Mouse (Mus musculus): ENCODE measurements around the gene Pdilt. TPM values are rescaled to one million over a fixed set of nuclear protein-coding genes. Genes with fewer than 3 reads are reported as not detected.

Pdilt gene
- polyA plus RNA-seq, 2 experiments: not detected

- WGBS (ENCODE audit: insufficient replicate concordance): 52% methylated on average over 7 of the region's 7 CpGs
- ATAC-seq (ENCODE audit: insufficient read depth): no peak
- Histone ChIP-seq H3K9ac (replicated peaks) (no peak overlapping the region), H3K4me3 (ENCODE audit: insufficient read depth in 1 of 2, low read depth in 2 of 2, low read length in 2 of 2) (no peak overlapping the region), H3K27ac (no peak overlapping the region), H3K4me2 (ENCODE audit: low read depth) (no peak overlapping the region), H3K9me3 (ENCODE audit: control insufficient read depth, low read length) (no peaks in the 10 kb centered on the region), H3K27me3 (ENCODE audit: control insufficient read depth, insufficient read depth, low read length) (no peaks in the 10 kb centered on the region), H3K4me1 (replicated peaks; ENCODE audit: control insufficient read depth in 2 of 2, insufficient read depth in 2 of 2, low read length in 1 of 2) (no peaks in the 10 kb centered on the region), H3K36me3 (replicated peaks; ENCODE audit: control insufficient read depth, insufficient read depth, low read depth) (no peaks in the 10 kb centered on the region)
- TF ChIP-seq EP300 (IDR thresholded peaks at IDR 0.05; ENCODE audit: low read depth) (no peak), CTCF (IDR thresholded peaks at IDR 0.05; ENCODE audit: low read depth) (no peak)
- DNase-seq (ENCODE audit: low read depth in 3 of 3, low spot score in 3 of 3): no peak
Measured at GRCm38 (mm10) chr7:119454192-119454591, 69.1 kb downstream of the Pdilt start.

- H3K4me1 ChIP-seq (replicated peaks; ENCODE audit: control insufficient read depth in 2 of 2, insufficient read depth in 2 of 2, low read length in 1 of 2): no peaks in the 10 kb centered on the region
- H3K9me3 ChIP-seq (ENCODE audit: control insufficient read depth, low read length): no peaks in the 10 kb centered on the region
- ATAC-seq (ENCODE audit: insufficient read depth): no peak
- H3K4me3 ChIP-seq (ENCODE audit: insufficient read depth in 1 of 2, low read depth in 2 of 2, low read length in 2 of 2): no peak overlapping the region
- no peak overlapping the region for H3K9ac ChIP-seq (replicated peaks)
- whole genome bisulfite sequencing (ENCODE audit: insufficient replicate concordance): 52% methylated on average over 4 of the region's 4 CpGs
- H3K27ac ChIP-seq: no peak overlapping the region
- no peaks in the 10 kb centered on the region for H3K36me3 ChIP-seq (replicated peaks; ENCODE audit: control insufficient read depth, insufficient read depth, low read depth)
- H3K4me2 ChIP-seq (ENCODE audit: low read depth): no peak overlapping the region
- no peak for DNase-seq (ENCODE audit: low read depth in 3 of 3, low spot score in 3 of 3)
- no peaks in the 10 kb centered on the region for H3K27me3 ChIP-seq (ENCODE audit: control insufficient read depth, insufficient read depth, low read length)
- no peak for TF ChIP-seq CTCF (IDR thresholded peaks at IDR 0.05; ENCODE audit: low read depth)
- TF ChIP-seq EP300 (IDR thresholded peaks at IDR 0.05; ENCODE audit: low read depth): no peak
Measured at GRCm38 (mm10) chr7:119443849-119444248, 79.4 kb downstream of the Pdilt start.

- H3K4me2 ChIP-seq (ENCODE audit: low read depth): no peak overlapping the region
- DNase-seq (ENCODE audit: low read depth in 3 of 3, low spot score in 3 of 3): no peak
- no peak for ATAC-seq (ENCODE audit: insufficient read depth)
- no peak overlapping the region for H3K4me3 ChIP-seq (ENCODE audit: insufficient read depth in 1 of 2, low read depth in 2 of 2, low read length in 2 of 2)
- no peak overlapping the region for H3K27ac ChIP-seq
- WGBS (ENCODE audit: insufficient replicate concordance): 24% methylated on average over 1 of the region's 1 CpGs
- no peaks in the 10 kb centered on the region for H3K27me3 ChIP-seq (ENCODE audit: control insufficient read depth, insufficient read depth, low read length)
- H3K9ac ChIP-seq (replicated peaks): no peak overlapping the region
- TF ChIP-seq CTCF (IDR thresholded peaks at IDR 0.05; ENCODE audit: low read depth) (no peak), EP300 (IDR thresholded peaks at IDR 0.05; ENCODE audit: low read depth) (no peak)
- H3K36me3 ChIP-seq (replicated peaks; ENCODE audit: control insufficient read depth, insufficient read depth, low read depth): no peaks in the 10 kb centered on the region
- H3K9me3 ChIP-seq (ENCODE audit: control insufficient read depth, low read length): no peaks in the 10 kb centered on the region
- H3K4me1 ChIP-seq (replicated peaks; ENCODE audit: control insufficient read depth in 2 of 2, insufficient read depth in 2 of 2, low read length in 1 of 2): no peaks in the 10 kb centered on the region
Measured at GRCm38 (mm10) chr7:119441938-119442337, 81.4 kb downstream of the Pdilt start.

Other genes starting within 250 kb of the Pdilt start
- gene Gp2, start 64.2 kb downstream of the Pdilt start, polyA plus RNA-seq (2012; rRNA removed): not detected in 2 replicates
- not detected in 2 replicates for gene Gp2, start 64.2 kb downstream of the Pdilt start, polyA plus RNA-seq (2014; fragmentation: Nextera tagmentation; extraction: Ambion mirVana)
- not detected in 2 replicates for gene Umod, start 44.2 kb downstream of the Pdilt start, polyA plus RNA-seq (2012; rRNA removed)
- not detected in 2 replicates for gene Umod, start 44.2 kb downstream of the Pdilt start, polyA plus RNA-seq (2014; fragmentation: Nextera tagmentation; extraction: Ambion mirVana)
- 0.06 TPM in 1 of 2 replicates, not detected in the other for gene Acsm5, start 4.0 kb downstream of the Pdilt start, polyA plus RNA-seq (2012; rRNA removed)
- gene Acsm5, start 4.0 kb downstream of the Pdilt start, polyA plus RNA-seq (2014; fragmentation: Nextera tagmentation; extraction: Ambion mirVana): 0.29 and 0.32 TPM in 2 replicates
- gene Acsm2, start 30.9 kb upstream of the Pdilt start, polyA plus RNA-seq (2012; rRNA removed): not detected in 2 replicates
- 0.19 TPM in 1 of 2 replicates, not detected in the other for gene Acsm2, start 30.9 kb upstream of the Pdilt start, polyA plus RNA-seq (2014; fragmentation: Nextera tagmentation; extraction: Ambion mirVana)
- 0.80 and 1.5 TPM in 2 replicates for gene Acsm1, start 83.5 kb upstream of the Pdilt start, polyA plus RNA-seq (2012; rRNA removed)
- gene Acsm1, start 83.5 kb upstream of the Pdilt start, polyA plus RNA-seq (2014; fragmentation: Nextera tagmentation; extraction: Ambion mirVana): 1.4 and 2.5 TPM in 2 replicates
- not detected in 2 replicates for gene Acsm4, start 166.5 kb upstream of the Pdilt start, polyA plus RNA-seq (2012; rRNA removed)
- not detected in 2 replicates for gene Acsm4, start 166.5 kb upstream of the Pdilt start, polyA plus RNA-seq (2014; fragmentation: Nextera tagmentation; extraction: Ambion mirVana)
- 8.7 and 14.6 TPM in 2 replicates for gene Thumpd1, start 197.3 kb upstream of the Pdilt start, polyA plus RNA-seq (2012; rRNA removed)
- 28.1 and 31.2 TPM in 2 replicates for gene Thumpd1, start 197.3 kb upstream of the Pdilt start, polyA plus RNA-seq (2014; fragmentation: Nextera tagmentation; extraction: Ambion mirVana)
- gene Acsm3, start 237.4 kb upstream of the Pdilt start, polyA plus RNA-seq (2012; rRNA removed): 1.6 and 1.9 TPM in 2 replicates
- gene Acsm3, start 237.4 kb upstream of the Pdilt start, polyA plus RNA-seq (2014; fragmentation: Nextera tagmentation; extraction: Ambion mirVana): 2.0 and 2.1 TPM in 2 replicates

All from liver, embryonic 14.5 days (tissue).